Comparison of ENCODE assay signal across 7 mouse cellular contexts in genomic region chr7:25680514-25681258, GRCm38 (mm10). TPM values are rescaled to one million over a fixed set of nuclear protein-coding genes. Genes with fewer than 3 reads are reported as not detected.
DNase-seq lines count a peak whose midpoint lies in the region; ATAC-seq and TF ChIP-seq lines count a peak whose summit lies in the region.

B9d2 (plus strand) TSS chr7:25680780.

- H3K27ac ChIP-seq in intestine, postnatal 0 days (ENCODE audit: low read depth, low read length), result peak within 1 kb of the TSS; percentile 58
- H3K27ac ChIP-seq in midbrain, embryonic 12.5 days (replicated peaks), result peak within 1 kb of the TSS; percentile 88
- peak within 1 kb of the TSS; percentile 92 for H3K27ac ChIP-seq in small intestine, adult 2 months (ENCODE audit: insufficient read depth, low read depth, low read length)

- H3K4me1 ChIP-seq in intestine, postnatal 0 days (replicated peaks; ENCODE audit: control insufficient read depth, insufficient read depth, low read length), result 0 out of 2 replicates have a peak, but pooled peaks cover 3% of the 10 kb centered on the region
- H3K4me1 ChIP-seq in midbrain, embryonic 12.5 days, result peaks cover 14% of the 10 kb centered on the region
- H3K4me1 ChIP-seq in small intestine, adult 2 months (ENCODE audit: control insufficient read depth, insufficient read depth, insufficient read length, low read length), result peaks cover 12% of the 10 kb centered on the region

- H3K36me3 ChIP-seq in intestine, postnatal 0 days (ENCODE audit: control insufficient read depth, insufficient read depth), result no peaks in the 10 kb centered on the region
- H3K36me3 ChIP-seq in midbrain, embryonic 12.5 days, result 0 out of 2 replicates have a peak, but pooled peaks cover 4% of the 10 kb centered on the region
- no peaks in the 10 kb centered on the region for H3K36me3 ChIP-seq in small intestine, adult 2 months (ENCODE audit: control insufficient read depth, insufficient read depth, low read length)

- intact Hi-C loops in left cerebral cortex, postnatal 4 days (cut with DNase I), result no loop called here

- peak within 1 kb of the TSS; percentile 58 for H3K4me2 ChIP-seq in intestine, postnatal 0 days (replicated peaks; ENCODE audit: low read depth)
- peak within 1 kb of the TSS; percentile 64 for H3K4me2 ChIP-seq in midbrain, embryonic 12.5 days (replicated peaks)

- peak; percentile 94 for DNase-seq in adrenal gland, adult 8-10 months
- peak; percentile 97 for DNase-seq in embryo, embryonic 9.5 days (ENCODE audit: extremely low spot score)
- no peak for DNase-seq in gonadal fat pad, adult 2 months (ENCODE audit: low read depth)
- DNase-seq in left cerebral cortex, postnatal 4 days, result peak; percentile 96

- peaks cover 5% of the 10 kb centered on the region for H3K27me3 ChIP-seq in intestine, postnatal 0 days (replicated peaks; ENCODE audit: control insufficient read depth, insufficient read depth, low read length)
- H3K27me3 ChIP-seq in midbrain, embryonic 12.5 days, result peaks cover 43% of the 10 kb centered on the region
- H3K27me3 ChIP-seq in small intestine, adult 2 months (ENCODE audit: control insufficient read depth, insufficient read depth, low read length), result no peaks in the 10 kb centered on the region

- peak; percentile 95 for ATAC-seq in intestine, postnatal 0 days
- ATAC-seq in midbrain, embryonic 12.5 days (ENCODE audit: low FRiP score, low read depth), result peak; percentile 97

- H3K9me3 ChIP-seq in intestine, postnatal 0 days (ENCODE audit: control insufficient read depth), result no peaks in the 10 kb centered on the region
- H3K9me3 ChIP-seq in midbrain, embryonic 12.5 days, result no peaks in the 10 kb centered on the region

- TF ChIP-seq CTCF in intestine, postnatal 0 days (IDR thresholded peaks at IDR 0.05; ENCODE audit: low read depth), result peak; percentile 32
- TF ChIP-seq CTCF in small intestine, adult 2 months (IDR thresholded peaks at IDR 0.05; ENCODE audit: extremely low read depth, insufficient read length, insufficient replicate concordance, low read depth, low read length), result no peak

- WGBS in intestine, postnatal 0 days, result under 1% methylated on average over 46 of the region's 46 CpGs
- under 1% methylated on average over 46 of the region's 46 CpGs for WGBS in midbrain, embryonic 12.5 days
- under 1% methylated on average over 46 of the region's 46 CpGs for WGBS in small intestine, adult 2 months

- H3K4me3 ChIP-seq in intestine, postnatal 0 days (ENCODE audit: low read depth, low read length), result peak within 1 kb of the TSS; percentile 62
- H3K4me3 ChIP-seq in midbrain, embryonic 12.5 days, result peak within 1 kb of the TSS; percentile 49
- H3K4me3 ChIP-seq in small intestine, adult 2 months (ENCODE audit: low read depth, low read length), result peak within 1 kb of the TSS; percentile 86

- TF ChIP-seq POLR2A in small intestine, adult 2 months (IDR thresholded peaks at IDR 0.05; ENCODE audit: low read depth, low read length), result peak; percentile 50

- 0 out of 2 replicates have a peak within 1 kb of the TSS, but pooled peaks have one; percentile 35 for H3K9ac ChIP-seq in intestine, postnatal 0 days (ENCODE audit: low read depth, low read length)
- H3K9ac ChIP-seq in midbrain, embryonic 12.5 days (replicated peaks), result peak within 1 kb of the TSS; percentile 25

RNA-seq across cellular contexts. Expression of gene B9d2, which starts in this region (rescaled TPM):
- 10 to 100 TPM; 17.7 to 27.0 (median 21.4) TPM for total RNA-seq in adrenal gland, adult 8-10 months (2022)
- 42.3 and 46.3 TPM in 2 replicates for polyA plus RNA-seq in gonadal fat pad, adult 2 months (2012; rRNA removed)
- 12.4 and 12.6 TPM in 2 replicates for polyA plus RNA-seq in intestine, postnatal 0 days (2015; fragmentation: Nextera tagmentation; extraction: Ambion mirVana)
- 10 to 100 TPM; 24.7 to 25.7 TPM for total RNA-seq in left cerebral cortex, postnatal 4 days (2021)
- 29.0 and 33.9 TPM in 2 replicates for polyA plus RNA-seq in midbrain, embryonic 12.5 days (2016; fragmentation: Nextera tagmentation; extraction: Ambion mirVana)
- polyA plus RNA-seq in small intestine, adult 2 months (2012; rRNA removed), result 21.8 and 33.2 TPM in 2 replicates
